Mouse (Mus musculus) erythroblast, adult 5-6 weeks (primary cell): Measurements from ENCODE around the gene Cd93. TPM values are rescaled to one million over a fixed set of nuclear protein-coding genes. Genes with fewer than 3 reads are reported as not detected.

ENCODE experiments used
- ATAC-seq: replicated peaks from 2 replicates; pipeline ENCODE4 v1.8.0; 2016; ENCODE audit warnings: moderate number of reproducible peaks, mild to moderate bottlenecking, moderate TSS enrichment, inconsistent platforms; ENCODE audit not compliant: poor library complexity, low FRiP score, severe bottlenecking
- total RNA-seq, 2 experiments: library from RNA; stranded (forward) in 1 of 2; stranded (reverse) in 1 of 2; fragments of 150-400 nt in 1 of 2; fragments of 200-764, 138-1000 nt in 1 of 2; gene quantifications; 2 replicates each; pipeline versions ENCODE4 v1.2.3 to v1.2.4; 2015 to 2017; ENCODE audit warnings: low replicate concordance in 2 of 2

Cd93 gene
- total RNA-seq, 2 experiments from 2014 or later = 8.8 to 9.4 TPM

GRCm38 (mm10) chr2:148444472-148444871, 1.1 kb upstream of the Cd93 start:
- ATAC-seq = no peak

DNA sequence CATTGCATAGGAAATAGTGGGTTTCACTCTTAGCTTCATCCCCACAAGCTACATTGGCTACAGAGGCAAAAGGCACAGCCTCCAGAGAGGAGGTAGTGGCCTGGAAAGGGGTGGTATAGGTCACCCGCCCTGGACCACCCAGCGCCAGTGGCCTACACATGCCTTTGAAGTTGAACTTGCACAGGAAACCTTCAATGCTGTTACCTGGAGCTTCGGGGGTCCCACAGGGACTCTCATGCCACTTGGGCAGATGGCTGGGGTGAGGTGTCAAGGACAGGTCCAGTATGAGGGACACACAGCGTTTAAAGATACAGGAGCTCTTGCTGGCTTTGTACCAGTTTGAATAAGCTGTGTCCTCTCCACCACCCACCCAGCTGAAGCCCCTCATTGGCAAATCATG, 653 bp downstream of the Cd93 start:
- no peak for ATAC-seq

GRCm38 (mm10) chr2:148442172-148442571, 1.2 kb downstream of the Cd93 start:
- ATAC-seq = no peak

DNA sequence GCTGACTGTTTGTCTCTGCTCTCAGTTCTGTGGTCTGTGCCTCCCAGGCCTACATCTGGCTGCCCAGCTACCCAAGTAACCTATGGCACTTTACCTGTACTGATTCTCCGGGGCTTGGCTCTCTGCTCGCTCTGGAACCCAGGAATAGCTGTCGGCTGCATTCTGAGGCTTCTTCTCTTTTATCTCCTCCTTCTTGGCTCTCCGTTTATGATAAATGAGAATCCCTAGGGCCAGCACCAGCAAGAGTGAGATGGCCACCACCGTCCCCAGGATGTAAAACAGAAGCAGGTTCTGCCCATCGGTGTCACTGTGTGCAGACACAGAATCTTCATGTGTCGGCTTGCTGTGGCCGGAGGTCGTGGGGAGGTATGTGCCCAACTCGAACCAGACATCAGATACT, 1.9 kb downstream of the Cd93 start:
- no peak for ATAC-seq

DNA sequence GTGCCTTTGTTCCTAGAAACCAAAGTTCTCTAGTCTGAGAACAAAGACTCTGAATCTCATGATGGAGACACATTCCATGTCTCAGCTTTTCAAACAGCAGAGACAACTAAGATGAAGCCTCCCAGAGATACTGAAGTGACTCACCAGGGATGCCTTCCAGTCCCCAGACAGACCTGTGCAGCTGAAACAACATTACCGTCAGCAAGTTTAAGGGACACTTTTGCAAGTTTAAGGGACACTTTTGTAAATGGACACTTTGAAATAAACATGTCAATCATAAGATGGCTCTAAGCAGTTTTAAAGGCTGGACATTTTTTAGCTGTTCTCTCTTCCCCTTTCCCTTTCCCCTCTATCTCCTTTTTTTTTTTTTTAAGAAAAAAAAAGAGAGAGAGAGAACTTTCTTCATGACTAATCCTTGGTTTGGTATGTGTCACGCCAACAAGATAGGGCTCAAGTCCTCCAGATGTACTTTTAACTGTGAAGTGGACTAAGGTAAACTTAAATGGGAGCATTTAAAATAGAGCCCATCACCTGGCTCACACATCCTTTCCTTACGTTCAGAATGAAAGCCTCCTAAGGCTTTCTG, 3.6 kb downstream of the Cd93 start:
- ATAC-seq = no peak

- ATAC-seq = no peak
Measured at GRCm38 (mm10) chr2:148436285-148436684, 7.1 kb downstream of the Cd93 start.

- no peak for ATAC-seq
Measured at GRCm38 (mm10) chr2:148432346-148432745, 11.0 kb downstream of the Cd93 start.

- ATAC-seq = no peak
Measured at GRCm38 (mm10) chr2:148430941-148431340, 12.4 kb downstream of the Cd93 start.

DNA sequence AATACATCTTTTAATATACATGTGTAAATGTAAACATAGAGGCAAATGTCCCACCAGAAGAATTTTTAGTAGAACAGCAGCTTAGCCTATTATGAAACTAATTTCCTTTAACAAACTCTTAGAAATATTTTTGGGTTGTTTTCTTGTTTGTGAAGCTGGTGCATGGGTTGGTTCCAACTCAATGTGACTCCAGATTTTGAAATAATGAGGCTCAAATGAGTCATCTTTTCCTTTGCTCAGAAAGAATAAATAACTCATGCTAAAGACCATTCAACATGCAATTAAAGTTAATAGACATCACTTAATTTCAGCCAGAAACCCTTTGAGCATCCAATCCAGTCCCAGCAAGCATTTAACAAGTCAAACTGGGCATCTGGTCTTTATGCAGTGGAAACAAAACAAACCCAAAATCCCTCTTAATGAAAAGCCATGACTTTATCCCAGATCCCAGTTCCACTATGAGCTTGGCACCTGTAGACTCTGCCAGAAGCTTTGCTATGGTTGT, 14.3 kb downstream of the Cd93 start:
- ATAC-seq = no peak

DNA sequence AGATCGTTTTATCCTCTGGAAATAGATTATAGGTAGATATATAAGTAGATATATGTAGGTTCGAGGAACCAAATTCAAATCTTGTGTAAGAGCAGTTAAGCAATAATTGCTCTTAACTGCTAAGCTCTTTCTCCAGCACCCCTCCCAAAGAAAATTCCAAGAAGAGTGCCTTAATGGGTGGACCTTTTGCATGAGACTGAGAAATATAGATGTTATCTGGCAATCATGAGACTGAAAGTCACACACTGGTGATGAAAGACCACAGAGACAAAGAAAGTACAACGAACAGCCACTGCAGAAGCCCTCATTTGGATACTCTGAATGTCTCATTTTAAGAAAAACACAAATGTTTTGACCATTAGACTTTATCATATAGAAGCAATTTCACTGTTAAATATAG, 14.8 kb downstream of the Cd93 start:
- ATAC-seq = no peak

- no peak for ATAC-seq
Measured at GRCm38 (mm10) chr2:148427553-148427952, 15.8 kb downstream of the Cd93 start.

GRCm38 (mm10) chr2:148425709-148426382, 17.5 kb downstream of the Cd93 start:
- ATAC-seq = no peak

DNA sequence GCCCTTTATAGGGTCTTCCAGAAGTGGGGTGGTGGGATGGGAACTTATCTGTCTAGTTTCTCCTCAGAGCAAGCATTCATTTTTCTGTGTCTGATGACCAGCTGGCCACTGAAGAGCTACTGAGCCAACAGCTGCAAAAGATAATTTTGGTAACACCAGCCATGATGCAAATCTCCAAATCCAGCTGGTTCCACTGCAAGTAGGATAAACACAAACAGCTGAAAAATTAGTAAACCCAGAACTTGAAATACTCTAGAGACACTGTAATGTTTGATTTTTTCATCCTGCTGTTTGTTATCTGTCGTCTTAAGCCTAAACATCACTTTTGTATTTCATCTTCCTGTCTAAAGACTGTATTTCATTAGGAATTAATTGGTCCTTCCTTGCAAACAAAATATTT, 21.7 kb downstream of the Cd93 start:
- no peak for ATAC-seq

DNA sequence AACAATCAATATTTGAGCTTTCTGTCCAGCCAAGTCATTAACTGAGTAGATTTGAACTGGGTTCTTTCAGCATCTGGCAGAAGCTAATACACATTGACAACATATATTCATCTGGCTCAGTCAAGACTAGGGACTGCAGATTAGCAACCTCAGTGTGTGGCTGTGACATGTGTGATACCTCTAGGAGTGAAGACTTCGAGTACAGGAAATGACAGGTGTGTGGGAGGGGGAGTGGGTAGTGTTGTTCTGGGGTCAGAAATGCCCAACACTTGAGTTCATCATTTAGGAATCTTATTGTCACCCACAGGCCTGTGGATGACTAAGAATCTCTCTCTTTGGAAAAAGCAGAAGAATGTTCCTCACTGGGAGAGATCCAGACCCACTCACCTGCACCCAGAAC, 22.3 kb downstream of the Cd93 start:
- ATAC-seq = no peak

DNA sequence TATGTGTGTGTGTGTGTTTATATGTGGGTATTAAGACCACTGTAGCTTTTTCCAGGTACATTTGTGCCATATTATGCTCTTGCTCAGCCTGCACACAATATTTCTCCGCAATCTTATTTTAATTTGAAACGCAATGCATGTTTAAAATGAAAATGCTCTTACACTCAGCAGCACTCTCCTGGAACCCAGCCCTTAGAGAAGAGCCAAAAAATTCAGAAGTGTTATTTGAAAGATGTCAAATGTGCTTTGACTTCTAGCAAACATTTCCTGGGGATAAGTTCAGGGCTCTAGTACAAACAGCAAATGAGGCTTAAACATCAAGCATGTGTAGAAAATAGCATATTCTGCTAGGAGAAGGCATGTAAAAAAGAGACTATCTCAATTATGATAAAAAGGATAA, 23.6 kb downstream of the Cd93 start:
- ATAC-seq = no peak

DNA sequence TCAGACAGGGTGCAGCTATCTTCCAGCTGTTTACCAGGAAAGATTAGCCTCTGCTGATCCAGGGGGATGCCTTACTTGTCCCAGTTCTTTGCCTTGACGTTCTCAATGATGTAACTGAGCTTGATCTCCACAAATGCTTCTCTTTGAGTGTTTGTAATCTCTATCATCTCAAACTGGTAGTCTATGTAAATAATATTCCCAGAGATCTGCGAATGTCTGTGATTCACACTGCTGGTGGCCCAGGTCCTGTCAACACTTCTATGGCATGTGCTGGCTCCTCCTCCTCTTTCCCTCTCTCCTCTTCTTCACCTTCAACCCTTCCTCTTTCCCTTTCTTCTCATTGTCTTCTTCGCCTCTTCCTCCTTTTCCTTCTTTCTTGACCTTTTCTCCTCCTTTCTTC, 24.2 kb downstream of the Cd93 start:
- ATAC-seq = no peak

- ATAC-seq = no peak
Measured at GRCm38 (mm10) chr2:148409821-148410220, 33.5 kb downstream of the Cd93 start.

- ATAC-seq = no peak
Measured at GRCm38 (mm10) chr2:148409141-148409540, 34.2 kb downstream of the Cd93 start.

GRCm38 (mm10) chr2:148408761-148409120, 34.6 kb downstream of the Cd93 start:
- ATAC-seq = no peak

DNA sequence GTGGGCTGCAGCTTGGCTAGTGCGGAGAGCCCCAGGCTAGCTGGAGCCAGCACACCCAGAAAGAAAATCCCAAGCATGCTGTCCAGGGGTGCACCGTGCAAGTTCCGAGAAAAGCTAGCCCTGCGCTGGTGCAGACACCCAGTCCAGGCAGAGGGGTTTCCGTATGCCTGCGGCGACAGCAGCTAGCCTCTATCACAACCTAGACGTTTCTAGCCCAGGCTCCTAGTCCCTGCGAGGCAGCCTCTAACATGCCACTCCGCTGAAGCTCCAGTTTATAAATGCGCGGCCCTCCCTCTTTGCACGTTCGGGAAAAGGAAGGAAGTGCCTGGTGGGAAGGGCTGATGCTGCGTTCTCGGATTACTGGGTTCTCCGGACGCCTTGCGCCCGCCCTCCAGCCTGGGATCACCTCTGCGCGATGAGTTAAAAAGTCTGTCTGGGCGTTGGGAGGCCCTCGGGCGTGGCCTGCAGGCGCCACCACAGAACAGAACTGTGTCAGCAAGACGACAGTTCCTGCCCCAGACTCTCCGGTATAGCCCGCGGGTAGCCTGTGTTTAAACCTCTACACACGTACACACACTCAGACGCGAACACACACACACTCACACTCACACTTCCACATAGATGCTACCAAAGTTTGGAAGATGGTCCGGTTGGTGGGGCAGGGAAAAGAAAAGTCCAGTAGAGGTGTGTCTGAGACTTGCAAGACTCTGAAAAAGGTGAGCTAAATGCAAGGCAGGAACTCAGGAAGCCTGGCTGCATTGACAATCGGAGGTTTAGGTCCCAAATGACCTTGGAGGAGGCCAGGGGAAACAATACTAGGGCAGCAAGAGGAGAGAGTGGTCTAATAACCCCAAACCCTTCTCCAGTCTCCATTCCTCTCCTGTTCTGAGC, 35.2 kb downstream of the Cd93 start, which contains the start of gene Thbd:
TSS of gene Thbd (minus strand) at position 319 of the 891 bp plus-strand sequence.
- no peak for ATAC-seq
